Mouse (Mus musculus): ENCODE measurements around the gene Nnat. TPM values are rescaled to one million over a fixed set of nuclear protein-coding genes. Genes with fewer than 3 reads are reported as not detected.

The Nnat gene
- polyA plus RNA-seq, 1 experiment from 2014 or later, result 592 TPM

- H3K9me3 ChIP-seq, result no peaks in the 10 kb centered on the region
- peaks cover 37% of the 10 kb centered on the region for H3K4me1 ChIP-seq
- 48% methylated on average over 7 of the region's 7 CpGs for WGBS
- H3K36me3 ChIP-seq, result no peaks in the 10 kb centered on the region
- peaks cover 10% of the 10 kb centered on the region; the same call in 1 of the 2 replicates for H3K27me3 ChIP-seq (ENCODE audit: insufficient read depth, poor library complexity, severe bottlenecking)
- no peak overlapping the region for H3K4me3 ChIP-seq
- no peak for DNase-seq (ENCODE audit: low spot score)
- no peak overlapping the region for H3K27ac ChIP-seq
These were observed 23.3 kb upstream of the Nnat start for GRCm38 (mm10) chr2:157536476-157537081.

- no peak overlapping the region for H3K27ac ChIP-seq
- peaks cover 37% of the 10 kb centered on the region for H3K4me1 ChIP-seq
- H3K9me3 ChIP-seq, result no peaks in the 10 kb centered on the region
- no peak for DNase-seq (ENCODE audit: low spot score)
- H3K4me3 ChIP-seq, result no peak overlapping the region
- peaks cover 10% of the 10 kb centered on the region; the same call in 1 of the 2 replicates for H3K27me3 ChIP-seq (ENCODE audit: insufficient read depth, poor library complexity, severe bottlenecking)
- peaks cover under 1% of the 10 kb centered on the region; the same call in 1 of the 2 replicates for H3K36me3 ChIP-seq
- WGBS, result 42% methylated on average over 7 of the region's 7 CpGs
These were observed 22.8 kb upstream of the Nnat start for GRCm38 (mm10) chr2:157537118-157537517.

DNA sequence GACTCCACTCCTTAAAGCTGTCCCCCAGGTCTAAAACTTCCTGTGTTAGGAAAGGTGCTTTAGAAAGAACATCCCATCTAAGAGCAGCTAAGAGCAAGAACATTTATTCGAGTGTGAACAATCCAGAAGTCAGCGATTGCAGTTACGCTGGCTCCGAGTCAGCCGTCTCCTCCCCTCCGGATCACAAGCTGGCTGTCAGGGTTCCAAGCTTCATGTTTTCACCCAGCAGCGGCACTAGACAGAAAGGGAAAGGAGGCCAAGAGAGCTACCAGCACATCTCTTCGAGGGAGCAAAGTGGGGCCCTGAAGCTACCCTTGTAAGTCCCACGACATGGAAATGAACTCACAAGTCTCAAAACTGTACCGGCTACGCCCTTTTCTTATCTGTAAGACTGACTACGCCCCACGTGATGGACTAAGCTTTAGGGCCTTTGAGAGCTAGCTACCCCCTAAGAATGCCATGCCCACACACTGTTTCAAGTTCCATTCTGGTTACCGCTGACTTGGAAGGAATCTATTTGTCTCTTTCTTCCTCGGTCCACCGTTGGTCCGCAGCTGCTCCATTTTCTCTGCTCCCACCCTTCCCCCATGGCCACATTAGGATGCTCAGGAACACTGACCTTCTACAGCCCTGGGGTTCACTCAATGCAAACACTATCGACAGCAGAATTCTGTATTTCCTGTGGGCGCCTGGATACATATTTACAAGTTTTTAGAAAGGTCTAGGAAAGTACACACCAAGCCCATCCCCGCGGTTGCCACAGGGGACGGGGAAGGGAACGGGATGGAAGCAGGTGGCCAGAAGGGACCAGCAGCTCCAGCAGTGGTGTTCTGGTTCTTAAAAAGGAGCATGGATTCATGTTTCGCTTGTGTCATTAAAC lies 19.6 kb upstream of the Nnat start:
- Histone ChIP-seq H3K27ac (no peak overlapping the region), H3K4me3 (no peak overlapping the region), H3K36me3 (peaks cover 18% of the 10 kb centered on the region; the same call in 1 of the 2 replicates), H3K27me3 (ENCODE audit: insufficient read depth, poor library complexity, severe bottlenecking) (no peaks in the 10 kb centered on the region), H3K9me3 (no peaks in the 10 kb centered on the region), H3K4me1 (peaks cover 27% of the 10 kb centered on the region)
- 79% methylated on average over 24 of the region's 24 CpGs for WGBS
- DNase-seq (ENCODE audit: low spot score), result no peak

GRCm38 (mm10) chr2:157540953-157541569 lies 18.8 kb upstream of the Nnat start:
- no peak overlapping the region for H3K27ac ChIP-seq
- no peak overlapping the region for H3K4me3 ChIP-seq
- no peaks in the 10 kb centered on the region for H3K9me3 ChIP-seq
- peaks cover 18% of the 10 kb centered on the region; the same call in 1 of the 2 replicates for H3K36me3 ChIP-seq
- no peaks in the 10 kb centered on the region for H3K27me3 ChIP-seq (ENCODE audit: insufficient read depth, poor library complexity, severe bottlenecking)
- peaks cover 27% of the 10 kb centered on the region for H3K4me1 ChIP-seq
- 75% methylated on average over 9 of the region's 9 CpGs for WGBS
- no peak for DNase-seq (ENCODE audit: low spot score)

- Histone ChIP-seq H3K36me3 (peaks cover 18% of the 10 kb centered on the region; the same call in 1 of the 2 replicates), H3K4me1 (peaks cover 24% of the 10 kb centered on the region), H3K4me3 (no peak overlapping the region), H3K27ac (no peak overlapping the region), H3K9me3 (no peaks in the 10 kb centered on the region), H3K27me3 (ENCODE audit: insufficient read depth, poor library complexity, severe bottlenecking) (no peaks in the 10 kb centered on the region)
- no peak for DNase-seq (ENCODE audit: low spot score)
- 79% methylated on average over 8 of the region's 8 CpGs for WGBS
These were observed 18.2 kb upstream of the Nnat start for GRCm38 (mm10) chr2:157541631-157542030.

GRCm38 (mm10) chr2:157542415-157542814 lies 17.5 kb upstream of the Nnat start:
- 76% methylated on average over 4 of the region's 4 CpGs for WGBS
- DNase-seq (ENCODE audit: low spot score), result no peak
- no peaks in the 10 kb centered on the region for H3K27me3 ChIP-seq (ENCODE audit: insufficient read depth, poor library complexity, severe bottlenecking)
- no peak overlapping the region for H3K27ac ChIP-seq
- no peaks in the 10 kb centered on the region for H3K9me3 ChIP-seq
- H3K4me3 ChIP-seq, result no peak overlapping the region
- peaks cover 16% of the 10 kb centered on the region for H3K4me1 ChIP-seq
- H3K36me3 ChIP-seq, result peaks cover 26% of the 10 kb centered on the region

DNA sequence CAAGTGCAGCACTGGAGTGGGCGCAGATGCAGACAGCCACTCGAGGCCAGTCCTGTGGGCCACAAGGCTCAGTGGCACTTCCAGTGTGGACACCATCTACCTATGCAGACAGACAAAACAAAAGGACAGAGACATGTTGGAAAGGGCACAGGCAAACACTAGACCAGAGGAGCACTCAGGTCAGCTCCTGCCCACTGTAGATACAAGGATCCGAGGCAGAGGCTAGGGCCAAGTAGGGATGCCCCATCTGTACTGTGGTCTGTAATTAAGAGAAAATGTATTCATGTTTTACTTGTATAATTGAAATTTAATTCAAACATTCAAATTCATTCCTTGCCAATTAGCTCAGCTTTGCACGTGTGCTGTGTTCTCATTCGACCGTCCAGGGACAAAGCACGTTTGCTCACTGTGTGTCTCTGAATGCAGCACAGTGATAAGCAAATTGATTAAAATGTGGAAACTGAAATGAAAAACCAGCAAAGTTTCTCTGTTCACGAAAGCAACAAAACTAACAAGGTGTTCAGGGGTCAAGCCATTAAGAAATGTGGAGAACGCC lies 15.5 kb upstream of the Nnat start:
- Histone ChIP-seq H3K27me3 (ENCODE audit: insufficient read depth, poor library complexity, severe bottlenecking) (no peaks in the 10 kb centered on the region), H3K9me3 (no peaks in the 10 kb centered on the region), H3K4me3 (no peak overlapping the region), H3K36me3 (peaks cover 40% of the 10 kb centered on the region), H3K4me1 (peaks cover 14% of the 10 kb centered on the region), H3K27ac (no peak overlapping the region)
- no peak for DNase-seq (ENCODE audit: low spot score)
- WGBS, result 83% methylated on average over 9 of the region's 9 CpGs

- Histone ChIP-seq H3K27me3 (ENCODE audit: insufficient read depth, poor library complexity, severe bottlenecking) (no peaks in the 10 kb centered on the region), H3K27ac (no peak overlapping the region), H3K9me3 (no peaks in the 10 kb centered on the region), H3K4me1 (peaks cover 12% of the 10 kb centered on the region; the same call in 1 of the 2 replicates), H3K4me3 (no peak overlapping the region), H3K36me3 (peaks cover 41% of the 10 kb centered on the region)
- no peak for DNase-seq (ENCODE audit: low spot score)
These were observed 13.2 kb upstream of the Nnat start for GRCm38 (mm10) chr2:157546686-157547085.

GRCm38 (mm10) chr2:157550292-157550691 lies 9.6 kb upstream of the Nnat start:
- H3K36me3 ChIP-seq, result peaks cover 23% of the 10 kb centered on the region
- no peaks in the 10 kb centered on the region for H3K9me3 ChIP-seq
- peaks cover 46% of the 10 kb centered on the region for H3K4me1 ChIP-seq
- no peak for DNase-seq (ENCODE audit: low spot score)
- H3K4me3 ChIP-seq, result no peak overlapping the region
- no peaks in the 10 kb centered on the region for H3K27me3 ChIP-seq (ENCODE audit: insufficient read depth, poor library complexity, severe bottlenecking)
- no peak overlapping the region for H3K27ac ChIP-seq
- 81% methylated on average over 4 of the region's 4 CpGs for WGBS

- Histone ChIP-seq H3K27ac (no peak overlapping the region), H3K9me3 (no peaks in the 10 kb centered on the region), H3K36me3 (peaks cover 31% of the 10 kb centered on the region), H3K4me1 (peaks cover 62% of the 10 kb centered on the region), H3K27me3 (ENCODE audit: insufficient read depth, poor library complexity, severe bottlenecking) (no peaks in the 10 kb centered on the region), H3K4me3 (no peak overlapping the region)
- DNase-seq (ENCODE audit: low spot score), result no peak
- WGBS, result 79% methylated on average over 10 of the region's 10 CpGs
These were observed 7.6 kb upstream of the Nnat start for GRCm38 (mm10) chr2:157552158-157552886.

GRCm38 (mm10) chr2:157556074-157556698 lies 3.7 kb upstream of the Nnat start:
- Histone ChIP-seq H3K4me1 (peaks cover 52% of the 10 kb centered on the region), H3K27me3 (ENCODE audit: insufficient read depth, poor library complexity, severe bottlenecking) (no peaks in the 10 kb centered on the region), H3K4me3 (no peak overlapping the region), H3K9me3 (peaks cover 20% of the 10 kb centered on the region), H3K27ac (peak overlapping the region; percentile 33; the same call in 1 of the 2 replicates), H3K36me3 (peaks cover 48% of the 10 kb centered on the region)
- WGBS, result 63% methylated on average over 5 of the region's 5 CpGs
- DNase-seq (ENCODE audit: low spot score), result no peak

DNA sequence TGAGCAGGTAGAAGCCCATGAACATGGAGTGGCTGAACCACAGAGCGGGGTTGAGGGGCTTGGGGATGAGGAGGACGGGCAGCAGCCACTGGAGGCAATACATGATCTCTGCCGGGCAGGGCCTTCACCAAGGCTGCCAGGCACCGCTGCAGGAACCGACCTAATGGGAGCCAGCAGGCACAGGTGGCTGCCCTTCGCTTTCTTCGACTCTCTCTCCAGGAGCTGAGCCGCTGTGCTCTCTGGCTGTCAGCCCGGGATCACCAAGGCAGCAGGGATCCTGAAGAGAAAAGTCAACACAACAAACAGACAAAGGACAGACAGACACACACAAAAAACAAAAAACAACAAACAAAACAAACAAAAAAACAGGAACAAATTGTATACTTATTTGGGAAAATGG lies 1.8 kb upstream of the Nnat start:
- Histone ChIP-seq H3K36me3 (peaks cover 66% of the 10 kb centered on the region), H3K4me3 (no peak overlapping the region), H3K27ac (no peak overlapping the region), H3K9me3 (peaks cover 27% of the 10 kb centered on the region), H3K4me1 (peaks cover 56% of the 10 kb centered on the region), H3K27me3 (ENCODE audit: insufficient read depth, poor library complexity, severe bottlenecking) (no peaks in the 10 kb centered on the region)
- DNase-seq (ENCODE audit: low spot score), result no peak
- WGBS, result 77% methylated on average over 9 of the region's 9 CpGs

Measured in heart, embryonic 10.5 days (tissue).